Mouse (Mus musculus) forebrain, embryonic 15.5 days (tissue): Measurements from ENCODE around the gene Pdx1. TPM values are rescaled to one million over a fixed set of nuclear protein-coding genes. Genes with fewer than 3 reads are reported as not detected.

ENCODE experiments used
- ATAC-seq: fragments of 200-750 bp; cut with Nextera tagmentation; replicated peaks from 2 replicates; pipeline ENCODE4 v1.8.0; 2017; ENCODE audit warnings: mild to moderate bottlenecking, moderate TSS enrichment, moderate library complexity
- H3K27ac ChIP-seq: fragments of 300-500 bp; sonication (generic); replicated peaks from 2 replicates; pipeline ENCODE4 v1.5.1; 2015; ENCODE audit warnings: mild to moderate bottlenecking, inconsistent platforms
- H3K27me3 ChIP-seq: fragments of 300-500 bp; sonication (generic); 2 replicates; pipeline ENCODE4 v1.6.1; 2015; ENCODE audit warnings: inconsistent platforms
- H3K36me3 ChIP-seq: fragments of 300-500 bp; sonication (generic); 2 replicates; pipeline ENCODE4 v1.6.1; 2015; ENCODE audit warnings: mild to moderate bottlenecking, inconsistent platforms
- H3K4me1 ChIP-seq: fragments of 300-500 bp; sonication (generic); 2 replicates; pipeline ENCODE4 v1.6.1; 2015; ENCODE audit warnings: inconsistent platforms
- H3K4me2 ChIP-seq: fragments of 300-500 bp; sonication (generic); replicated peaks from 2 replicates; pipeline ENCODE4 v1.6.1; 2015; ENCODE audit warnings: mild to moderate bottlenecking, inconsistent platforms
- H3K4me3 ChIP-seq: fragments of 300-500 bp; sonication (generic); 2 replicates; pipeline ENCODE4 v1.5.1; 2015; ENCODE audit warnings: mild to moderate bottlenecking, inconsistent platforms
- H3K9ac ChIP-seq: fragments of 300-500 bp; sonication (generic); replicated peaks from 2 replicates; pipeline ENCODE4 v1.6.1; 2015; ENCODE audit warnings: mild to moderate bottlenecking, inconsistent platforms
- H3K9me3 ChIP-seq: fragments of 300-500 bp; sonication (generic); 2 replicates; pipeline ENCODE4 v1.6.1; 2016; ENCODE audit warnings: inconsistent platforms
- WGBS: fragments of 180-500 bp; shearing (Covaris S2); methylation state at CpG from one replicate; pipeline ENCODE4 v1.1.7; 2015; ENCODE audit warnings: mixed read lengths; 5-methylcytosine and 5-hydroxymethylcytosine counted together
- microRNA-seq: library from miRNA; unstranded; fragments of <30 nt; microRNA quantifications from one replicate; pipeline ENCODE4, GENCODE M21; 2016
- polyA plus RNA-seq: library from polyadenylated mRNA; unstranded; fragments of >200 nt; fragmentation: Nextera tagmentation; extraction: Ambion mirVana; gene quantifications from 2 replicates; pipeline ENCODE4 v1.2.1, GENCODE M21; 2015

The Pdx1 gene
- polyA plus RNA-seq, 1 experiment from 2014 or later = not detected

GRCm38 (mm10) chr5:147322183-147322582, 52.4 kb downstream of the Pdx1 start, which contains the start of gene Urad:
TSS of gene Urad (minus strand) at chr5:147322440.
- 76% methylated on average over 8 of the region's 8 CpGs for WGBS
- H3K27me3 ChIP-seq = peaks cover 50% of the 10 kb centered on the region
- no peaks in the 10 kb centered on the region for H3K36me3 ChIP-seq
- no peak within 1 kb of the TSS for H3K9ac ChIP-seq
- H3K4me3 ChIP-seq = no peak within 1 kb of the TSS
- no peak within 1 kb of the TSS for H3K27ac ChIP-seq
- H3K9me3 ChIP-seq = no peaks in the 10 kb centered on the region
- no peak within 1 kb of the TSS for H3K4me2 ChIP-seq
- no peak for ATAC-seq
- H3K4me1 ChIP-seq = no peaks in the 10 kb centered on the region

GRCm38 (mm10) chr5:147323237-147323917, 53.6 kb downstream of the Pdx1 start:
- Histone ChIP-seq H3K36me3 (no peaks in the 10 kb centered on the region), H3K9ac (no peak overlapping the region), H3K4me1 (no peaks in the 10 kb centered on the region), H3K27ac (no peak overlapping the region), H3K4me3 (no peak overlapping the region), H3K9me3 (no peaks in the 10 kb centered on the region), H3K4me2 (no peak overlapping the region), H3K27me3 (peaks cover 38% of the 10 kb centered on the region)
- WGBS = 20% methylated on average over 17 of the region's 17 CpGs
- ATAC-seq = no peak; the same call in 1 of the 2 replicates

Small RNAs within 50 kb of the gene (microRNA-seq; reads per million reads assigned to microRNA genes)
- gene Mir7k = not detected

Other genes with a start within 250 kb of the Pdx1 start
- 9.9 and 10.8 TPM in 2 replicates for gene Lnx2, start 193.4 kb upstream of the Pdx1 start, polyA plus RNA-seq
- gene Polr1d, start 192.9 kb upstream of the Pdx1 start, polyA plus RNA-seq = 114 TPM in 2 replicates
- gene Gsx1, start 81.3 kb upstream of the Pdx1 start, polyA plus RNA-seq = 2.1 and 3.3 TPM in 2 replicates
- not detected in 2 replicates for gene Cdx2, start 37.3 kb downstream of the Pdx1 start, polyA plus RNA-seq
- gene Urad, start 52.5 kb downstream of the Pdx1 start, polyA plus RNA-seq = not detected in 2 replicates
- 0.09 and 0.19 TPM in 2 replicates for gene Flt3, start 130.5 kb downstream of the Pdx1 start, polyA plus RNA-seq
- gene Pan3, start 160.2 kb downstream of the Pdx1 start, polyA plus RNA-seq = 67.7 and 71.9 TPM in 2 replicates